Mouse (Mus musculus) left cerebral cortex, adult 18-20 months (tissue): Measurements from ENCODE around the gene Pglyrp1. TPM values are rescaled to one million over a fixed set of nuclear protein-coding genes. Genes with fewer than 3 reads are reported as not detected.

ENCODE experiments used
- DNase-seq, 2 experiments: peaks; one replicate each; pipeline ENCODE4 v3.0.0; 2021 to 2022; ENCODE audit warnings: low spot score in 2 of 2, mixed read lengths in 1 of 2
- total RNA-seq, 2 experiments: library from RNA; stranded (reverse); gene quantifications; 2 replicates each; pipeline ENCODE4 v1.2.3; 2021

The Pglyrp1 gene
- total RNA-seq, 2 experiments from 2014 or later: 9.5 to 19.9 TPM

- DNase-seq: peak in 1 of 2 experiments; percentile 40
These were observed 55.1 kb downstream of the Pglyrp1 start for GRCm38 (mm10) chr7:18926041-18926790.

DNA sequence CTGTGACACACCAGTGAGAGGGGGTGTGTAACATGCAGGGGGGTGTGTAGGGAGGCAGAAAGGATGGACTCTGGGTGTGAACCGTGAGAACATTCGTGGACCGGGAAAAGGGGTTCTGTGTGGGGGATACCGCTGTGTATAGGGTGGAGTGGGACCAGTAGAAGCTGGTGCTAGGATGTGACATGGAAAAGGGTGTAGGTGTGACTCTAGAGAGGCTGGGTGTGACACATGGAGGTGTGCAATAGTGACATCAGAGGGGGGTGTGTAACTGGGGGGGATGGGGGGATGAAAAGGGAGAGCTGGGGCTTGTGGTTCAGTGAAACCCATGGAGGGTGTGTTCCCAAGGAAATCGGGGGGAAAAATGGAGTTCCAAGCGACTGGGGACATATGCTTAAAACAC is 55.8 kb downstream of the Pglyrp1 start:
- no peak for DNase-seq

DNA sequence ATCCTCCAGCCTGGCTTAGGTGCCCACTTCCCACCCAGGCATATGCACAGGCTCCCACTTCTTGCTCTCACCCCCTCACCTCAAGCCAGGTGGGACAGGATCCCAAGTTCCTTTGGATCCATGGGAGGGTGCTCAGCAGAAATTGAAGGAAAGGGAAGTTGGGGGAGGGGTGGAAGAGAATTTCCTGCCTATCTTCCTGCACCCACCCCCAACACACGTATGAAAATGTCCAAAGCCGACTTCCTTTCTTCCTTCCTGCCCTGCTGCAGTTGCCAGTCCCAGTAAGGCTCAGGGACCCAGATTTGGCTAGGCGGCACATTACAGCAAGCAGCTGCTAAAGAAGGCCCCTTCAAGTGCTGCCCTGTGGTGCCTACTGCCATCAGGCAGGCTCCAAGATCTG is 56.6 kb downstream of the Pglyrp1 start:
- no peak for DNase-seq

Other genes starting within 250 kb of the Pglyrp1 start
- gene Psg21, start 214.6 kb upstream of the Pglyrp1 start, total RNA-seq: not detected
- not detected for gene Psg20, start 185.1 kb upstream of the Pglyrp1 start, total RNA-seq
- gene Psg22, start 153.2 kb upstream of the Pglyrp1 start, total RNA-seq: not detected
- not detected for gene Psg19, start 72.8 kb upstream of the Pglyrp1 start, total RNA-seq
- not detected for gene Psg17, start 49.7 kb upstream of the Pglyrp1 start, total RNA-seq
- gene Mill2, start 31.4 kb upstream of the Pglyrp1 start, total RNA-seq: 1 to 10 TPM; 2.3 to 3.0 TPM
- gene Ccdc61, start 39.1 kb downstream of the Pglyrp1 start, total RNA-seq: 10 to 100 TPM; 10.5 to 12.6 TPM
- 10 to 100 TPM; 69.9 to 70.1 TPM for gene Nova2, start 54.6 kb downstream of the Pglyrp1 start, total RNA-seq
- under 1 TPM; 0.40 to 0.49 TPM for gene Nanos2, start 116.1 kb downstream of the Pglyrp1 start, total RNA-seq
- gene Mypop, start 119.9 kb downstream of the Pglyrp1 start, total RNA-seq: 10 to 100 TPM; 53.8 to 59.5 TPM
- gene Irf2bp1, start 132.7 kb downstream of the Pglyrp1 start, total RNA-seq: 10 to 100 TPM; 55.7 to 57.8 TPM
- not detected for gene Foxa3, start 152.2 kb downstream of the Pglyrp1 start, total RNA-seq
- gene Sympk, start 153.0 kb downstream of the Pglyrp1 start, total RNA-seq: 100 to 1,000 TPM; 116 to 123 TPM
- gene Rsph6a, start 183.4 kb downstream of the Pglyrp1 start, total RNA-seq: under 1 TPM in 1 of 2 experiments, not detected in 1; 0.35 TPM
- gene Dmwd, start 204.9 kb downstream of the Pglyrp1 start, total RNA-seq: 100 to 1,000 TPM; 143 TPM
- 10 to 100 TPM; 26.6 to 32.0 TPM for gene Dmpk, start 212.5 kb downstream of the Pglyrp1 start, total RNA-seq
- gene Six5, start 223.3 kb downstream of the Pglyrp1 start, total RNA-seq: 1 to 10 TPM; 2.3 to 3.0 TPM
- gene Gm4969, start 247.0 kb downstream of the Pglyrp1 start, total RNA-seq: under 1 TPM; 0.16 to 0.40 TPM
- gene Fbxo46, start 248.5 kb downstream of the Pglyrp1 start, total RNA-seq: 10 to 100 TPM; 13.6 to 15.6 TPM